Mouse (Mus musculus): ENCODE measurements around the gene Golga7b. TPM values are rescaled to one million over a fixed set of nuclear protein-coding genes. Genes with fewer than 3 reads are reported as not detected.

Golga7b gene
- polyA plus RNA-seq, 1 experiment from 2014 or later = not detected

DNA sequence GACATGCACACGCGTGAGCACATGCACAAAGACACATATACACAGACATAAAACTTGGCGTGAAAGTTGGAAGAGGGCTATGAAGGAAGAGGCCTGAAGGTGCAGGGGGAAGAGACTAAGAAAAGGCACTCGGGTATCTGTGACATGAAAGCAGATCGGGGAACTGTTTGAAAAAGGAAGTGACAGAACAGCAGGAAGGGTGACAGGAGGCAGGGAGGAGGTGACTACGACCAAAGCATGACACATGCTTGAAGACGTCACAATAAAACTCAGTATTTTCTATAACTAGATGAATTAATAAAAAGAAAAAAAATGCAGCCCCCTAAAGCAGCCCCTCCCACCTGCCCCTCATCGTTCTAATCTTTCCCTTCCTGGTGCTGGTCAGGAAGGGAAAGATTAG is 58.4 kb downstream of the Golga7b start:
- no peak overlapping the region for H3K27ac ChIP-seq
- 13% methylated on average over 6 of the region's 8 CpGs for WGBS (ENCODE audit: missing documents)

DNA sequence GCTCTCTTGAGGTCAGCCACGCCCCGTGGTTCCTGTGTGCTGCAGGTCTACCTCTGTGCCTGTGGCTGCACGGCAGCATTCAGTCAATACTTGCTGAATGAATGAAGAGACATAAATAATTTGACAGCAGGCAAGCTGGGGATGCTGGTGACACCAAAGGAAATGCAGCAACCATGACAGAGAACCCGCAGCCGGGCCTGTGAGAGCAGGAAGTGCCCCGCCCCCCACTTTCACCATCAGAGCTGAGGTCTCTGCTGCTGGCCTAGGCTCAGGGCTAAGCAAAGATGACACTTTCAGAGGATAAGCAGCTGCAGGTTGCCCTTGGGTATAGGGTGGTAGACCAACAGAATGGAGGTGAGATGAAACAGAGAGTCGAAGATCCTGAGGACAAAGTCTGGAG is 58.8 kb downstream of the Golga7b start:
- Histone ChIP-seq H3K36me3 (ENCODE audit: inconsistent target) (no peaks in the 10 kb centered on the region), H3K27ac (no peak overlapping the region), H3K4me3 (ENCODE audit: inconsistent target) (no peak overlapping the region), H3K79me2 (ENCODE audit: inconsistent target) (no peaks in the 10 kb centered on the region)
- WGBS (ENCODE audit: missing documents) = 15% methylated on average over 7 of the region's 7 CpGs

More for the DNA sequence above, 58.4 kb downstream of the Golga7b start:
- no peaks in the 10 kb centered on the region for H3K79me2 ChIP-seq (ENCODE audit: inconsistent target)
- no peak overlapping the region for H3K4me3 ChIP-seq (ENCODE audit: inconsistent target)
- H3K36me3 ChIP-seq (ENCODE audit: inconsistent target) = no peaks in the 10 kb centered on the region

DNA sequence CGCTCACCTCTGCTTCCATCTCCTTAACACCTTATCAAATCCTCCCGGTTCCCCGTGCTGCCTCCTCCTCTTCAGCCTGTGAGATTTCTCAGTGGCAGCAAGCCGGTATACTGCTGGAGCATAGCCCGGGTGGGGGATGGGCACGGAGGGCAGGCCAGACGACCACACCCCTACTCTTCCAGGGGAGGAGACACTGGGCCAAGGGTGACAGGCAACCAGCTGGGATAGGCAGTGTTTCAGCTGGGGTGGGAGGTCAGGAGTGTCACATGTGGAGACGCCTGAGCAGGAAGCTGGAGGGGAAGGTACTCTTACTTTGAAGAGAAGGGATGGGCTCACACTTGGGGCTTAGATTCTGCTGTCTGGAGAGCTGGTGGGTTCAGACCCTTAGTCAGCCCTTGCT is 59.6 kb downstream of the Golga7b start:
- Histone ChIP-seq H3K4me3 (ENCODE audit: inconsistent target) (no peak overlapping the region), H3K36me3 (ENCODE audit: inconsistent target) (no peaks in the 10 kb centered on the region), H3K79me2 (ENCODE audit: inconsistent target) (no peaks in the 10 kb centered on the region), H3K27ac (no peak overlapping the region)
- 10% methylated on average over 7 of the region's 8 CpGs for WGBS (ENCODE audit: missing documents)

DNA sequence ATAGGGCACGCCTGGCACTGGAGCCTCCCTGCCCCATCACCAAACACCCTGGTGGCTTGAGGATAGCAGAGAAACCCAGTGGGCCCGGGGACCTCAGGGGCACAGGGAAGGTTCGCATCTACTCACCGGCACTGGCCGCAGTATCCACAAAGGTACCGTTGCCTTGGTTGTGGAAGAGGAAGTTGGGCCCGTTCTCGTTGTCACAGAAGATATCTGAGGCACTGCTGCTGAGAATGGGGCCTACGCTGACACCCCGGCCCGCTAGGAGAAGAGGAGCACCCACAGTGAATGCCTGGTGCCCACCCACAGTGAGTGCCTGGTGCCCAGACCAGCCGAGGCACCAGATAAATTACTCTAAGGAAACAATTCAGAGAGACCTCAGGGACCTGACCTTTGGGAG is 61.6 kb downstream of the Golga7b start:
- Histone ChIP-seq H3K36me3 (ENCODE audit: inconsistent target) (no peaks in the 10 kb centered on the region), H3K79me2 (ENCODE audit: inconsistent target) (no peaks in the 10 kb centered on the region), H3K4me3 (ENCODE audit: inconsistent target) (no peak overlapping the region), H3K27ac (no peak overlapping the region)
- 38% methylated on average over 12 of the region's 12 CpGs for WGBS (ENCODE audit: missing documents)

GRCm38 (mm10) chr19:42311332-42311731 is 64.0 kb downstream of the Golga7b start:
- Histone ChIP-seq H3K79me2 (ENCODE audit: inconsistent target) (no peaks in the 10 kb centered on the region), H3K4me3 (ENCODE audit: inconsistent target) (no peak overlapping the region), H3K36me3 (ENCODE audit: inconsistent target) (no peaks in the 10 kb centered on the region), H3K27ac (no peak overlapping the region)
- WGBS (ENCODE audit: missing documents) = 20% methylated on average over 2 of the region's 2 CpGs

DNA sequence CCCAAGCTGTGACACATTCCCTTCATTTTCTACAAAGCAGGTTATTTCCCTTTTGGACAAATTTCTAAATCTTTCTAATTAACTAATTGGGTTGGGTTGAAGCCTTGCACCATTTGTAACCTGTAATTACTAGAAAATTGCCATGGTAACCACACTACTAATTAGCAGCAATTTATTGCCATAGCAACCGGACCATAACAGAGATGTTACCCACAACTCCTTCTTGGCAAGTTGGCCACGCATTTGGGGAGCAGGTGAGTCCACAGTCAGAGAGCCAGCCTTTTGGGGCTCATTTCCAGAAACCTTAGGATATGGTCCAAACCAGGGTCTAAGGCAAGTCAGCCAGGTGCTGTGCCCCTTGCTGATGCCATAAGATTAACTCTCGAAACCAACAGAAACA is 64.8 kb downstream of the Golga7b start:
- 82% methylated on average over 3 of the region's 3 CpGs for WGBS (ENCODE audit: missing documents)
- Histone ChIP-seq H3K4me3 (ENCODE audit: inconsistent target) (no peak overlapping the region), H3K36me3 (ENCODE audit: inconsistent target) (no peaks in the 10 kb centered on the region), H3K79me2 (ENCODE audit: inconsistent target) (no peaks in the 10 kb centered on the region), H3K27ac (no peak overlapping the region)

DNA sequence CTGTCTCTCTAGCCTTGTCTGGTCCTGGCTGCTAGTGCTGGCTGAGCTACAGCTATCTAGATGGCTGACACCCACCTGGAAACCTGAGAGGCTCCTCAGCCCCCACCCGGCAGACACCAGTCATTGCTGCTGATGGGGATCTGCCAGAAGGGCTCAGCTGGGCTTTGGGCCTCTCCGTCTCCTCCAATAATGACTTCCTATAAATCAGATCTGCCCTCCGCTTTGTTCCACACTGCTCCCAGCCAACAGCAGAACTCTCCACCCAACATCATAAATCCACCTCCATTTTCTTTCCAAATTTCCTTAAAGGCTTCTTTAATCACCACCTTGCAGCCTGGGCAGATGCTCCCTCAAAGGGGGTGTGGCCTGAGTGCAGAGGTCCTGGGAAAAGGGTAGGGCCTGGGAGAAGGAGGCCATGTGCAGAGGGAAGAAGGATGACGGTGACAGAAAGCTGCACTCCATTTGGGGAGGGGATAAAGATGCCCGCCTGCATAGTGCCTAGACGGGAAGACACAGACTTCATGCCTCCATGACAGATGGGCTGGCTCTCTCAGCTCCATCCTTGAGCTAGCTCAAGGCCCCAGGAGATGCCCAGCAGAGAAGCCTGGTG is 67.8 kb downstream of the Golga7b start:
- H3K79me2 ChIP-seq (ENCODE audit: inconsistent target) = no peaks in the 10 kb centered on the region
- 76% methylated on average over 6 of the region's 6 CpGs for WGBS (ENCODE audit: missing documents)
- H3K36me3 ChIP-seq (ENCODE audit: inconsistent target) = no peaks in the 10 kb centered on the region
- no peak overlapping the region for H3K27ac ChIP-seq
- no peak overlapping the region for H3K4me3 ChIP-seq (ENCODE audit: inconsistent target)

GRCm38 (mm10) chr19:42315914-42316313 is 68.5 kb downstream of the Golga7b start:
- H3K4me3 ChIP-seq (ENCODE audit: inconsistent target) = no peak overlapping the region
- 0% methylated on average over 1 of the region's 1 CpGs for WGBS (ENCODE audit: missing documents)
- no peaks in the 10 kb centered on the region for H3K36me3 ChIP-seq (ENCODE audit: inconsistent target)
- no peaks in the 10 kb centered on the region for H3K79me2 ChIP-seq (ENCODE audit: inconsistent target)
- no peak overlapping the region for H3K27ac ChIP-seq

DNA sequence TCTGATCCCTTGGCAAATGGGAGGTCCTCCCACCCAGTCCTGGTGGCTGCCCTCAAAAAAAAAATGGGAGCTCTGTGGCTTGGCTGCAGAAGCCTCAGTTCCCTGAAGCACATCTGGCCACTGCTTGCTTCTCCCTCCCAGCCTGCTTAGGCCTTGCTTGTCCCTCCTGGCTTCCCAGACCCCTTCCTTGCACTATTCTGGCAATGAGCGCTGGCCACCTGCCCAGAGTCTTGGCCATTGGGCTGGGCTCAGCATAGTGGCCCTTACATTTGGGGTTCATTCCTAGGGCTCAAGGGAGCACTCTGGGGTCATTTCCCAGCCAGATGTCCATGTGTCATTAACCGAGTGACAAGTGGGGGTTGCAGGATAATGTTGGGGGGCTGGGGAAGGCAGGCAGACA is 69.2 kb downstream of the Golga7b start:
- no peaks in the 10 kb centered on the region for H3K36me3 ChIP-seq (ENCODE audit: inconsistent target)
- 94% methylated on average over 2 of the region's 2 CpGs for WGBS (ENCODE audit: missing documents)
- no peak overlapping the region for H3K4me3 ChIP-seq (ENCODE audit: inconsistent target)
- H3K79me2 ChIP-seq (ENCODE audit: inconsistent target) = no peaks in the 10 kb centered on the region
- no peak overlapping the region for H3K27ac ChIP-seq

DNA sequence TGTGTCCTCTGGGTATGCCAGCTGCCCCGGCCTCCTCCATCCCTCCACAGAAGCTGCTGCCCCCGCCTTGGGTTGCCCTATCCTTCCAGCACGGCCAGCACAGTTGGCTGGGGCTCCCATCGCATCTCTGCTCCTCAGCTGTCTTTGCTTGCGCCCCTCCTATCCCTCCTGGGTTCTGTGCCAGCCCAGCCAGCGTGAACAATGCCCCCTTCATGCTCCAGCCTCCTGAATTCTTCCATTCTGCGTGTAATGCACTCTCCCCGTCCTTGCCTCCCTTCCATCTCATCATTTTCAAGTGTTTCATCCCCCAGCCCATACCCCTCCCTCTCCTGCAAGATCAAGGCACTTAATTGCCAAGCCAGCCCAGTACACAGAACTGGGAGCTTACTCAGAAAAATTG is 69.6 kb downstream of the Golga7b start:
- WGBS (ENCODE audit: missing documents) = 76% methylated on average over 8 of the region's 8 CpGs
- Histone ChIP-seq H3K27ac (no peak overlapping the region), H3K79me2 (ENCODE audit: inconsistent target) (no peaks in the 10 kb centered on the region), H3K4me3 (ENCODE audit: inconsistent target) (no peak overlapping the region), H3K36me3 (ENCODE audit: inconsistent target) (no peaks in the 10 kb centered on the region)

GRCm38 (mm10) chr19:42317648-42318425 is 70.5 kb downstream of the Golga7b start:
- Histone ChIP-seq H3K4me3 (ENCODE audit: inconsistent target) (no peak overlapping the region), H3K36me3 (ENCODE audit: inconsistent target) (no peaks in the 10 kb centered on the region), H3K79me2 (ENCODE audit: inconsistent target) (no peaks in the 10 kb centered on the region), H3K27ac (no peak overlapping the region)
- 70% methylated on average over 17 of the region's 18 CpGs for WGBS (ENCODE audit: missing documents)

Other genes starting within 250 kb of the Golga7b start
- gene Ankrd2, start 211.6 kb upstream of the Golga7b start, polyA plus RNA-seq (2018) = not detected in 3 replicates
- 1.3 to 2.2 TPM (median 1.9 TPM) in 3 replicates for gene Hoga1, start 202.0 kb upstream of the Golga7b start, polyA plus RNA-seq (2018)
- 0.19 to 0.27 TPM (median 0.27 TPM) in 3 replicates for gene 4933411K16Rik, start 195.3 kb upstream of the Golga7b start, polyA plus RNA-seq (2018)
- 2.7 to 5.4 TPM (median 5.3 TPM) in 3 replicates for gene Morn4, start 161.2 kb upstream of the Golga7b start, polyA plus RNA-seq (2018)
- gene Pi4k2a, start 157.1 kb upstream of the Golga7b start, polyA plus RNA-seq (2018) = 62.5 to 98.7 TPM (median 75.6 TPM) in 3 replicates
- gene Avpi1, start 118.5 kb upstream of the Golga7b start, polyA plus RNA-seq (2018) = 3.0 to 9.5 TPM (median 6.7 TPM) in 3 replicates
- 2.9 to 12.9 TPM (median 8.4 TPM) in 3 replicates for gene Marveld1, start 100.2 kb upstream of the Golga7b start, polyA plus RNA-seq (2018)
- 10.8 to 19.0 TPM (median 16.4 TPM) in 3 replicates for gene Zfyve27, start 83.6 kb upstream of the Golga7b start, polyA plus RNA-seq (2018)
- gene Sfrp5, start 45.3 kb upstream of the Golga7b start, polyA plus RNA-seq (2018) = 0.16 to 0.81 TPM in 2 of 3 replicates, not detected in the other
- not detected in 3 replicates for gene Crtac1, start 184.2 kb downstream of the Golga7b start, polyA plus RNA-seq (2018)